Mouse (Mus musculus) olfactory bulb, adult 2 months (tissue): Measurements from ENCODE around the gene Plekhg6. TPM values are rescaled to one million over a fixed set of nuclear protein-coding genes. Genes with fewer than 3 reads are reported as not detected.

Experiments
- H3K27ac ChIP-seq: fragments of 200-500 bp; 2 replicates; pipeline ENCODE4 v1.5.1; 2012; ENCODE audit warnings: low read depth, low read length; ENCODE audit not compliant: insufficient read depth
- H3K4me1 ChIP-seq: fragments of 200-500 bp; 2 replicates; pipeline ENCODE4 v1.6.1; 2012; ENCODE audit warnings: low read length; ENCODE audit not compliant: control insufficient read depth, insufficient read depth
- H3K4me3 ChIP-seq: fragments of 200-500 bp; 2 replicates; pipeline ENCODE4 v1.5.1; 2012; ENCODE audit warnings: mild to moderate bottlenecking, low read depth, low read length, moderate library complexity; ENCODE audit not compliant: insufficient read depth
- CTCF ChIP-seq: fragments of 200-500 bp; IDR thresholded peaks from 2 replicates; pipeline ENCODE4 v1.5.1; 2012; ENCODE audit warnings: low read depth, mild to moderate bottlenecking, low read length, moderate library complexity; ENCODE audit not compliant: insufficient read depth
- POLR2A ChIP-seq: fragments of 200-500 bp; IDR thresholded peaks from 2 replicates; pipeline ENCODE4 v1.6.1; 2012; ENCODE audit warnings: mild to moderate bottlenecking, low read depth, low read length, moderate library complexity; ENCODE audit not compliant: insufficient read depth
- WGBS: fragments of 180-500 bp; shearing (Covaris S2); methylation state at CpG from one replicate; pipeline ENCODE4 v1.1.7; 2018; 5-methylcytosine and 5-hydroxymethylcytosine counted together
- polyA plus RNA-seq: library from polyadenylated mRNA; stranded (reverse); fragments of >200 nt; gene quantifications from 2 replicates; pipeline ENCODE4 v1.2.4, GENCODE M21; 2012; ENCODE audit warnings: low replicate concordance; ENCODE audit not compliant: missing spikeins, insufficient read depth, insufficient read length

Plekhg6 gene
- polyA plus RNA-seq, 1 experiment = not detected

DNA sequence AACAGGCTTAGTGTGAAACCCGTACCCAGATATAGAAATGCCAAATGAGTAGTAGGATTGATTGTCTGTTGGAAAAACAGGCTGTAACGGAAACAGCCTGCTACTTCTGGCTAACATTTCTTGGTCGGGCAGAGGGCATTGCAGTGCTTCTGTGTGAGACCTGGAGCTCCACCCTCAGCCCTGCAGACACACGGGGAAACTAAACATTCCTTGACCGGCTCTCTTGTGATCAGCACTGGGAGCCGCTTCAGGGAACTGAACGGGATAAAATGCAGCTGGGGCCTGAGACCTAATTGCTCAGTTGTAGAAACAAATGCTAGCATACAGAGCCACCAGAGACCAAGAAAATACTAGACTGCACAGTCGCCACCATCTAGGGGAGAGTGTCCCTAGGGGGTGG lies 24.3 kb downstream of the Plekhg6 start:
- 67% methylated on average over 8 of the region's 8 CpGs for WGBS
- H3K4me1 ChIP-seq = peaks cover 36% of the 10 kb centered on the region
- no peak overlapping the region for H3K27ac ChIP-seq
- TF ChIP-seq POLR2A = no peak
- TF ChIP-seq CTCF = no peak
- no peak overlapping the region for H3K4me3 ChIP-seq

DNA sequence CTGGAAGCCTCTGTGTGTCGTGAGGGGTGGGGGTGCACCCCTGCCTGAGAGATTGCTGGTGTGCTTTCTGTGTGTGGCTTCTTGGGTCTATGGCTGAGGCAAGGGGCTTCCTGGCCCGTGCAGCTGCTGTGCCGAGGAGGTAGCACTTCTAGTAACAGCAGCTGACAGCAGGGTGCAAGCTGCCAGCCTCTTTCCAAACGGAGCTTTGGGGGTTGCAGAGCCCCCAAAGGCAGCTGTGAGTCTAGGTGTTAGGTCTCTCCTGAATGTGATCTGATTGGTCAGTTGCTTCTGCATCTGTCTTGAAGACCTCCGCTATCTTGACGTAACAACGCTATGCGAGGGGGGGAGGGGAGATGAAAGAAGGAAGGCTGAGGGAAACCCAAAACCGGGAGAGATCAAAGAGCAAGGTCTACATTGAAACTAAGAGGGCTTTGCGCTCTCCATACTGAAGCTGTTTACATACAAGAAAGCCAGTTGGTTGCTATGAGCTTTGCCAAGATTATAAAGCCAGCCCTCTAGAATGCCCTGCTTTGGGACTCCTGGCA lies 25.3 kb downstream of the Plekhg6 start:
- TF ChIP-seq POLR2A = no peak
- no peak for TF ChIP-seq CTCF
- 21% methylated on average over 10 of the region's 10 CpGs for WGBS
- Histone ChIP-seq H3K4me1 (peaks cover 37% of the 10 kb centered on the region), H3K27ac (no peak overlapping the region), H3K4me3 (no peak overlapping the region)

DNA sequence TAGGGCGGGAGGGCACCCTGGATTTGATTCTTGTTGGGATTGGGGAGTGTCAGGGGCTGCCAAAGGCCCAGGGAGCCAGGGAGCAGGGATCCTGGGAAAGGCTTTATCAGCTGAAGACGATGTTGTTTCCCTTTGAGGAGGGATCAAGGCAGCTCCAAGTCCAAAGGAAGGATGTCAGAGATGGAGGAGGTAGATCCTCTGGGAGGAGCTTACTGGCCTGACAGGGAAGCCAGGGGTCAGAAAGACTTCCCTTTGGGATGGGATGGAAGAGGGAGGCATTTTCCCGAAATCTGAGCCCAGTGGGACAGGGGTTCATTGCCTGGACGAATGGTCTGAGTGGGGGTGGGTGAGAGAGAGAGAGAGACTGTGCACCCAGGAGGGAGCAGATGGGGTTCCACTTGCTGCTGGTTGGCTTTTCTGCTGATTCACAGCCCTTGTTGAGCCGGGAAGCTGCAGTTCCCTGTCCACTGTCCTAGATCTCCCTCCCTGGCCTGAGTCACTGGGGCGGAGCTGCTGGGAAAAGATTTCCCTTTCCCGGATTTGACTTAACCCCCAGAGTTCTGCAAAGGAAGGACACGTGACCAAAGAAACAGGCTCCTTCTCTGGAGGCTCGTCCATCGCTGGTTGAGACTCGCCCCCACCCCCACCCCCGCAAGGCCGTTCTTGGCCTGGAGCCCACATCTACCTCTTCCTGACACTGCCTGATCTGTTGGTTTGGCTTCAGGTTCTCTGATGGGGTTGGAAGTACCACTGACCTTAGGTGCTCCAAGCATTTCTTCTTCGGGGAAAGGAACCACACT lies 26.0 kb downstream of the Plekhg6 start:
- 26% methylated on average over 14 of the region's 14 CpGs for WGBS
- TF ChIP-seq POLR2A (no peak), CTCF (no peak)

DNA sequence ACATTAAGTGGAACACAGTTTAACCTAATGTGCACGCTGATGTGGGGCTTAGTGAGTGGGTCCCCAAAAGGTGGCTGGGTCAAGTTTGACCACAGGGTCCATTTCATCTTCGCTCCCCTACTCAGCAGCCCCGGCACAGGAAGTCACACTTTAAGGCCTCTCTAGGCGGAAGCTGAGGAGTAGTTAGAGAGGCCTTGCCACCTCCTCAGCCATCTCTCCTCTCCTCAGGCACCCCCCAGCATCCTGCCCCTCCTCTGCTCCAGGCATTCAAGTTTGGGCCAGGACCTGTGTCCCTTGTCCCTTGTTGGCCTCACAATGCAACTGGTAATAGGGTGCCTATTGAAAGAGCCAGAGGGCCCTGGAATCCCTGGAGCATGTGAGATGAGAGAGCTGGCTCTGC lies 26.9 kb downstream of the Plekhg6 start:
- TF ChIP-seq CTCF (no peak), POLR2A (no peak)
- Histone ChIP-seq H3K4me1 (peaks cover 52% of the 10 kb centered on the region), H3K27ac (no peak overlapping the region), H3K4me3 (no peak overlapping the region)
- 90% methylated on average over 4 of the region's 4 CpGs for WGBS

More for the DNA sequence above, 26.0 kb downstream of the Plekhg6 start:
- H3K4me1 ChIP-seq = peaks cover 44% of the 10 kb centered on the region
- H3K4me3 ChIP-seq = no peak overlapping the region
- 0 out of 2 replicates have a peak overlapping the region, but pooled peaks have one; percentile 29 for H3K27ac ChIP-seq

DNA sequence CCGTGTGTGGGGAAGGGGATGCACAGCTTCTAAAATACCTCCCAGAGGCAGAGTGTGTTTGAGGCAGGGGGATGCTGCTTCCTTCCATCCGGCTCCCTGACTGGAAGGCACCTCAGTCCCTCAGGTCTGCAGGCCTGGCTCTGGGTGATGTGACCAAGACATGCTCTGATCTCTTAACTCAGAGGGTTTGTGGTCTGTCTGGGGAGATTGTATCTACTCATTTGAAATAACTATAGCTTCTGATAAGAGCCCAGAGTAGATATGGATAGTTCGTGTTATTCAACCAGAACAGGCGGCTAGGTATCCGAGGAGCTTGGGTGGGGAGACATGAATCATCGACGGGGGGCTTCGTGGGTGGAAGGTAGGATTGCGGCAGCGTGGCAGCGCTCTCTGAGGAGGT lies 27.4 kb downstream of the Plekhg6 start:
- TF ChIP-seq POLR2A = no peak
- TF ChIP-seq CTCF = no peak
- Histone ChIP-seq H3K27ac (no peak overlapping the region), H3K4me3 (no peak overlapping the region), H3K4me1 (peaks cover 52% of the 10 kb centered on the region)
- 94% methylated on average over 11 of the region's 11 CpGs for WGBS

DNA sequence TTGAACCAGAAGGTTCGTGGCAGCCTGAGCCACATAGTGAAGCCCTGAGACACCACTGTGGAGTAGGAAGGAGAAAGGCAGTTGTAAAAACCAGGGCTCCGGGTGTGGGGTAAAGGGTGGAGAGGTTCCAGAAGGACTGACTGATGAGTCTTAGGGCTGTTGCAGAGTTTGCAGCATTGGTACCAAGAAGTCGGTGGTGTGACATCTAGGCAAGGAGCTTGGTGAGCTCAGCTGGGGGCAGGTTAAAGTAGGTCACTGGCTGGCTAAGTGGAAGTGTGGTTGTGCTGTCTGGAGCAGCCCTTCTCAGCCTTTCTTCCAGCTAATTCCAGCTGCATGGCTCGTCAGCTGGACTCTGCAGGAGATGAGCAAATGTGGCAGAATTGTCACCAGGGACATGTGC lies 27.8 kb downstream of the Plekhg6 start:
- Histone ChIP-seq H3K4me1 (peaks cover 52% of the 10 kb centered on the region), H3K27ac (no peak overlapping the region), H3K4me3 (no peak overlapping the region)
- WGBS = 62% methylated on average over 4 of the region's 4 CpGs
- TF ChIP-seq POLR2A = no peak
- no peak for TF ChIP-seq CTCF

DNA sequence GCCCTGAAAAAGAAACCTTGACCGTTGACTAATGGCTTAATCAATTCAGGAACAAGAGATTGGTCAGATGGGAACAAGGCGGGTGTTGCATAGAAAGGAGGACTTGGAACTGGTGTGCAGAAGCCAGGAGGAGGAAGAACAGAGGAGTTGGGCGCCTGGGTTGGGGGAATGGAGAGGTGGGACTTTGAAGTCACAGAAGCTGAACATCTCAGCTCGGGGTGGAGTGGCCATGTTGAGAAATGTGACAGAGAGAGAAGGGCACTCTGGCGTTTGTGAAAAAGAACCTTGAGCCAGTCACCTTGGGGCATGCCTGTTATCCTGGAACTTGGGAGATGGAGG lies 28.6 kb downstream of the Plekhg6 start:
- no peak overlapping the region for H3K27ac ChIP-seq
- 80% methylated on average over 5 of the region's 5 CpGs for WGBS
- H3K4me3 ChIP-seq = no peak overlapping the region
- no peak for TF ChIP-seq POLR2A
- TF ChIP-seq CTCF = no peak
- H3K4me1 ChIP-seq = peaks cover 52% of the 10 kb centered on the region

DNA sequence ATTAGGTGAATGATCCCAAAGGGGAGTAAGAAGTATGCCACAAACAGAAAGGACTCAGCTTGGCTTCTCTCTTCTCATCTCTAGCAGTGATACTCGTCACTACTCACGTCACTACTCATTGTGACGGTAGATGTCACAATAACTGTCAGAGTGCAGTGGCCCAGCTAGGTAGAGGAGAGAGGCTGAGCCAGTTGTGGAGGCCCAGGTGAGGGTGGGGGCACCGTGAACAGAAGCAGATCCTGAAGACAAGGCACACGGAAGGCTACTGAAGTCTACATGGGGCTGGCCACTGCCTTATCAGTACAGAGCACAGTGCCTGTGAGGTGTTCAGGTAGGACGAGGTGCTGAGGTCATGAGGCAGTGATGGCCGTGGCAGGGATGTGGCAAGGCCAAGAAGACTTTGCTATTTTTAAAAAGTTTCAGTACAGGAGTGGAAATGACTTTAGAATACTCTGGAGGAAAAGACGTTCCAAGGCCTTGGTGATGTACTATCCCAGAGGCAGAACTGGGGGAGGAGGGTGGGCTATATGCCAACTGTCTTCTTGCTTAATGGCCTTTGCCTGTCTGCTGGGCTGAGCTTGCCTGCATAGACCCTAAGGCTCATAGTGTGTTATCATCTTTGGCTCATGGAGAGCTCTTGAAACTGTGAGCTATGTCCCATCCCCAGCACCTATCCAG lies 29.1 kb downstream of the Plekhg6 start:
- Histone ChIP-seq H3K27ac (no peak overlapping the region), H3K4me1 (peaks cover 52% of the 10 kb centered on the region), H3K4me3 (no peak overlapping the region)
- 78% methylated on average over 8 of the region's 8 CpGs for WGBS
- TF ChIP-seq CTCF (no peak), POLR2A (no peak)

DNA sequence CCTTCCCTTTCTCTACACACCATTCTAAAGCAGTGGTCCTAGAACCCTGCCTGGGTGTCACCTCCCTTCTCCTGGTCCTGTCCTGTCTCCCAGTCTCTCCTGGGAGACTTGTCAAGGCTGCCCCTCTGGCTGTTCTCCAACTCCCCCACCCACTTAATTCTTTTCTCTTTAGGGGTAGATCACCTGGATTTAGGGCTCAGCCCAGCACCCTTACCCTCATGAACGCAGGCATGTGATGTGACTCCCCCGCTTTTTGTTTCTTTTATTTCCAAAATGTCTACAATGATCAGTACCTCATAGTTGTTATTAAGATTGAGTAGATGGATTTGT lies 29.6 kb downstream of the Plekhg6 start:
- TF ChIP-seq CTCF (no peak), POLR2A (no peak)
- 94% methylated on average over 2 of the region's 2 CpGs for WGBS
- Histone ChIP-seq H3K27ac (no peak overlapping the region), H3K4me3 (no peak overlapping the region), H3K4me1 (peaks cover 52% of the 10 kb centered on the region)
